Mouse (Mus musculus) regulatory T cell (primary cell): ENCODE results near the gene Cds1.

ENCODE experiments used
- in situ Hi-C: fragments of 300-600 bp; cut with MboI, MseI; formaldehyde crosslinking; loops from one replicate; pipeline ENCODE4 v1.15.1; 2025; ENCODE audit warnings: high pct_unique_total_duplicates

The Cds1 gene

DNA sequence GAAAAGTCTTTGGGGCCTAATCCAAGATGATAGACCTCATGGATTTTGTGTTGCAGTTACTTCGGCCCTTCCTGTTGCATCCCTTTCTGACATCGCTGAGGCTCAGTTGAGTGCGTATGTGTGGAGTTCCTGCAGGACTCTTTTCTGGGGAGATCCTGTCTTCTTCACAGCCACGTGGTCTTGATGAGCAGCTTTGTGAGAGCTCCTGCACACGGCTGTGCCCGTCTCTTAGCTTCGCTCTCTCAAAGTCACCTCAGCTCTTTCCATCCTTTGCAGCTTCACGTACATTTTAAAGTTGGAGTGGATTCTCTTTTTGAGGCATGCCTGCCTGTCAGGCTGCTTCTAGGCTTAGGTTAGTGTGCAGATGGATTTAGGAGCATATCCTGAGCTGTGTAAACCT lies 11.6 kb downstream of the Cds1 start:
- in situ Hi-C loops = no loop called here

DNA sequence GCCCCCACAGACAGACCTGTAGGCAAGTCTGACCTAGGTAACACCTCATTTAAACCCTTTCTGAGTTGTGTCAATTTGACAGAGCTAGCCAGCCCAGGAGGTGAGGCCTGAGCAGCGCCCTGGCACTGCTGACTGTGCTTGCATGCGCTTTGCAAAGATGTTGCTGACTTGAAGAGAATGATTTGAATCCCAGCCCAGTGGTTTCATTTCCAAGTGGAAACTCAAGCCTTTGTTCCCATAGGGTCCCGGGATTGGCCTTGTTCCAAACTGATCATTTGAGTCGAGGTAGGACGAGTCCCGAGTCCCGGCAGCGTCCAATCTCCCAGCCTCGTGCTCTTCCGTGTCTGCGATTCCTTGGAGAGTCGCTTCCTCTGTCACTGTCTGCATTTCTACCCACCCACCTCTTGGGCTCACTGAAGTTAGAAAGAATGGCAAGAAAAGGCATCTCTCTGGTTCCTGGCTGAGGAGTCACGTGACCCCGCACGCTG lies 14.5 kb downstream of the Cds1 start:
- in situ Hi-C loops = no loop called here

DNA sequence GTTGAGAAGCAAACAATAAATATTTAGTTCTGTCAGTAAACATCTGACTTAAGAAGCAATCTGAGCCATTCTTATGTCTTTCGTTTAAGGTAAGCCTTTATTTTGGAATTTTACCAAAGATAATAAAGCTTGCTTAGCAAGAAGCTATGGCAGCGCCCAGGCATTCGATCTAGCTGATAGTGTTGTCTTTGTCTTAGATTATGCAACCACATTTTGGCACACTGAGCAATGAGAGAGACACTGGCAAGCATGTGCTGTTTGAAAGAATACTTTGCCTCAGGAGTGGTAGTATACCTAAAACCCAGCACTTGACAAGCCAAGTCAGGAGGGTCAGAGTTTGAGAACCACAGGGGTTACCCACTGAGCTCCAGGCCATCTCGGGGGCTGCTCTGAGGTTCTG lies 16.0 kb downstream of the Cds1 start:
- in situ Hi-C loops = no loop called here

DNA sequence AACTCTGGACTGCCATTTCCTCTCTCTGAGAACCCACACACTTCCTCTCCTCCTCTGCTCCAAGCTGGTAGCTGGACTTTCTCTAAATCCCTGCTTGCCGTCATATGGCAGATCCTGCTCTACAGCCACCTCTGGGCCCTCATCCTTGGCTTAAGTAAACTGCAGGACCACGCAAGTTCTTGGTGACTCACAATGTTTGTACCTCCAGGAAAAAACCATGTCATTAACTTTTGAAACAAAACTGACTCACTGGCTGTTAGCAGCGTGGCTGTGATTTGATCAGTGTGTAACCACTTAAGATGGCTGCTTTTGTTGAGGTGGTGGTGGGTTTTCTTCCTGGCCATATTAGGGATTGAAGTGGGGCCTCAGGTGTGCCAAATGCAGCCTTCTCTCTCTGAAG lies 19.4 kb downstream of the Cds1 start:
- in situ Hi-C loops = no loop called here

DNA sequence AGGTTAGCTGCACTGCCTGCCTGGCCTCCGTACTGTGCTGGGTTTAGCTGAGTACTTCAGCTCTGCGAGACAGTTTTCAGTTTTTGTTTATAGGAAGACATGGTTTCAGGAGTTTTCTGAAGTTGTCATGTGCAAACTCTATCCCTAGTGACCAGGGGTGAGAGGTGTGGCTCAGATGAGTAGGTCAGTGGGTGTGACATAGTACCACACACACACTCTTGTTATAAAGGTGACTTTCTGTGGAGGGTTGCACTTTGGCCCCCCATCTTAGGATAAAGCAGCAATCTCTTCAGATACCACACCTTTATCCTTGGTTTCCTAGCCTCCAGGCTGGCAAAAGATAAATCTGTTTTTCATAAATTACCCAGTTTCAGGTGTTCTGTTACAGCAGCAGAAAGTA lies 19.9 kb downstream of the Cds1 start:
- in situ Hi-C loops = no loop called here

DNA sequence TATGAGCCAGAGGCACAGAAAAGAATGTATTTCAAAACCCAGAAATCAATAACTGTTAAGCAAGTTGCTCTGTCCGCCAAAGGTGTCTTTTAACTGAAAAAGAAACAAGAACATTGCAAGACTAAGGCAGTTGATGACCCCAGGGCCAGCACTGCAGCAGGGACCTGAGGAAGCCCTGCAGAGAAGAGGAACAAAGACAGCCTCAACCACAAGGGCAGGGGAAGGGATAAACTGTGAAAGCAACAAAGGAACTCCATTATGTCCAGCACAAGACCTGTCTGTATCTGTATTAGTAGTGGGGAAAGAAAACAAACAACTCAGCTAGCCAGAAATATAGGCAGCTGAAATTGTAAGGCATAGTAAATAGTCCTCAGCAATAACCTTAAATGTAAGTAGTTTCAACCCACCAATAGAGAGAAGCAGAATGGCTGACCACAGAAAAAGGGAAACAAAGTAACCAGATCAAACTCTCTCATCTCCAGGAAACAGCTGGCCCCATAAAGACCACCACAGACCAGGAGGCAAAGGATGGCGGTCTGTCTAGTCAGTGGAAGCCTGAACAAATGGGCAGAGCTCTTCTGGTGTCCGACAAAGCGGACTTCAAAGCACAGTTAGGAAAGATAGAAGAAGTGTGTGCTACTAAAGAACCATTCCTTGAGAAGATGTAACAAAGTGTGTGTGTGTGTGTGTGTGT lies 21.1 kb downstream of the Cds1 start:
- in situ Hi-C loops = no loop called here

DNA sequence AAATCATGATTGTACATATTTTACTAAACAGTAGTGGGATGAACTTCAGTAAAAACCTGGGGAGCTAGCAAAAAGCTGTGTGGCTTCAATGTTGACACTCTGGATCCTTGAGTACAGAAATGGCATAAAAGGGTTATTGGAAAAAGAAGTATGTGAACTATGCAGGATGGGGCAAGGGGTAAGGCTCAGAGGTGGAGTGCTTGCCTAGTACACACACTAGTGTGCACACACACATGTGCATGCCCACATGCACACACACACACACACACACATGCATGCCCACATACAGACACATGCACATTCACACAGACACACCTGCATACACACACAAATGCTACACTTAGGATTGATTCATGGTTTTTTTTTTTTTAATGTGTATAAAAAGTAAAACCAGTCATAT lies 24.8 kb downstream of the Cds1 start:
- in situ Hi-C loops = no loop called here

DNA sequence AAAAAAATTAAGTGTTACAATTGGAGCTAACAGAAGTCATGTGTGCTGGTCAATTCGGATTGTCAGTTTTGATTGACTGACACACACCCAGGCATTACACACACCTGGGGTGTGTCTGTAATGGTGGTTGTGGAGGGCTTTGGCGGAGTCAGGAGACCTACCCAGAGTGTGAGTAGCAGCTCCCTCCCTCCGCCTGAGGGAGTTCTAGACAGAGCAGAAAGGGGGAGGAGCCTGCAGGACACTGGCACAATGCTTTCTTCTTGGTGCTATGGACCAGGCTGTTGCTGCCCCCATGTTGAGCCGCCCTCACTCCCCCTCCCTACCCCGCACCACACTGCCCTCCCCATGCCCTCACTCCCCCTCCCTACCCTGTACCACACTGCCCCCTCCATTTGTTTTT lies 25.6 kb downstream of the Cds1 start:
- in situ Hi-C loops = no loop called here

DNA sequence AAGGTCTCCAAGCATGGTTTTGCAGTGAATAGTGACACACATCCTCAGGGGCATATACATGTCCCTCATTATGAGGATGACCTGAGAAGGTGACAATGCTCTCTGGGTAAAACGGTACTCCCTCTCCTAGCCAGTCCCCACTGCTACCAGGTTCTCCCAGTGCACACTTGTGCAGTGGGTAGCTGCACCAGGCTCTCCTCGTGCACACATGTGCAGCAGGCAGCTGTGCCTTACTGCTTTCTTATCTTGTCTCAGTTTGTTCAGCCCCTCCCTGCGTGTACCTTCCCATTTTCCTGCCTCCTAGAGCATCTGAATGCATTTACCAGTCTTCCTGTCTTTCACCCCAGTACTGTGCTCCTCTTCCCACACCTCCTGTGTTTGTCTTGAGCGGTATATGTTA lies 27.7 kb downstream of the Cds1 start:
- in situ Hi-C loops = no loop called here

DNA sequence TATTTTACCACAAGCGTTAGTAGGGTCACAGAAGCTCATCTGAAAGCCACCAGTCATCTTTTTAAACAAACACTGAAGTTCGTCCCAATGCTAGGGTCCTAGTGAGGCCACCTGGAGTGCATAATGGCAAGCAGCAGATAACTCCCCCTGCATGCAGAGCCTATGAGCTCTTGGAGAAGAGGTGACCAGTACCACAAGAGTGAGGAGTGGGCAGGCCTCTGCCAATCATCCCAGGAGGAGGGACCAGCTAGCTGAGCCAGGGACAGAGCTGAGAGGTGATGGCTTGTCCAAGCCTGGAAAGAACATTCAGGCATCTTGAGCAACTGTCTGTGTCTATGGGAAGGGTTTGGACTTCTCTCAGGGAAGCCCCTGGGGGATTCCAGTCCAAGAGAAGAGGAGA lies 37.0 kb downstream of the Cds1 start:
- in situ Hi-C loops = no loop called here

DNA sequence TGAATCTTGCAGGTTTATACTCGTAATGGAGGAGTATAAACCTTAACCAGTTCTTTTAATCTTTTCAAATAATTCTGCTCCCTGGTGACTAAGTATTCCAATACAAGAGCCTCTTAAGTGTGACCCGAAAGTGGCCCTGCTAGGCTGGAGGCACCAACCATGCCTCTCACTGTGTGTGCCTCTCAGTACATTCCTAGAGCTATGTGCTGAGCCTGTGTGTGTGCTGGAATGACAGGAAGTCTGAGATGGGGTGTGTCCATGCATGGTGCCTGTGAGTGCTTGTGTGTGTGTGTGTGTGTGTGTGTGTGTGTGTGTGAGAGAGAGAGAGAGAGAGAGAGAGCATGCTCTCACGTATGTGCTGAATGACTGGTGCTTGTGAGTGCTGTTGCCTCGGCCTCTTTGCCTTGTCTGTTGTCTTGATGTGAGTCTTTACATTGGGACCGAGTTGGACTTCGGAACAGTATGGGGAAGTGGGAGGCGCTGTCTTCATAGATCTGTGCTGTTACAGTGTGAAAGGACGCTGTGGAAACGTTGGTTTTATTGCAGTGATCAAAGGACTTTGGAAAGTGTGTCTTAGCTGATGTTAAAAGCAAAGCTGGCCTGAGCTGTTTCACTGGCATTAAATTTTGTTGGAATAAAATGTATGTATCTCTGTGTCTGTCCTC lies 37.6 kb downstream of the Cds1 start:
- in situ Hi-C loops = no loop called here

DNA sequence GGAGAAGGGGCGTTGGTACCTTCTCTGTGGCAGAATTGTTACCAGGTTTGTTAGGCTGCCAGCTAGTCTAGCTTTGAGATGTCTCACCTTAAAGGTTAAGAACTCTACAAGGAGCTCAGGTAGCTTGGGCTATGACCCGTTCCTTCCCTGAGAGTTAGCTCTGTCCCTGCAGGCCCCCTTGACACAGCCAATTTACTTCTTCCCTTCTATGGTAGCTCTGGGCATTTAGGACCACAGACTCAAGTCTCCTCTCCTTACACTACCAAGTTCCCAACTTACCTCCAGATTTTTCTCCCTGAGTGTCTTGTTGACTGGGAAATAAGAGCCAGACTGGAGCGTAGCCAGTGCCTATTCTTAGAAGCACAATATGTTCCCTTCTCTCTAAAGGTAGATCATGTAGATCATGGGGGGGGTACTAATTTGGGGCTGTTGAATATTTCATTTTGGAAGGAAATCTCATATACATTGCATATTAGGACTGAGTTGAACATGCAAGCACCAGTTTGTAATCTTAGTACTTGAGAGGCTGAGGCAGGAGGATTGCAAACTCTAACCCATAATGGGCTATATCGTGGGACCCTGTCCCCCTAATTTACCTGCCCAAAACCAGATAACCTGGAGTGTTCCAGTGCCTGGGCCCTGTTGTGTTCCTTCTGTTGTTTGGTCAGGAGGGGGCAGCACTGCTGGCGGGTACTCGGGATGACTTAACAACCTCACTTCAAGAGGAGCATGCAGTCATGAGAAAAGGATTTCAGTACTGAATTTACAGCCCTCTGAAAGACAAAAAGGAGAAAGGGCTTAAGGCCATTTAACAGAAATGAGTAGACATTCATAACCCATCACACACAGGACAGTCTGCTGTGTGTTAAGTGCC lies 46.6 kb downstream of the Cds1 start:
- in situ Hi-C loops = no loop called here

DNA sequence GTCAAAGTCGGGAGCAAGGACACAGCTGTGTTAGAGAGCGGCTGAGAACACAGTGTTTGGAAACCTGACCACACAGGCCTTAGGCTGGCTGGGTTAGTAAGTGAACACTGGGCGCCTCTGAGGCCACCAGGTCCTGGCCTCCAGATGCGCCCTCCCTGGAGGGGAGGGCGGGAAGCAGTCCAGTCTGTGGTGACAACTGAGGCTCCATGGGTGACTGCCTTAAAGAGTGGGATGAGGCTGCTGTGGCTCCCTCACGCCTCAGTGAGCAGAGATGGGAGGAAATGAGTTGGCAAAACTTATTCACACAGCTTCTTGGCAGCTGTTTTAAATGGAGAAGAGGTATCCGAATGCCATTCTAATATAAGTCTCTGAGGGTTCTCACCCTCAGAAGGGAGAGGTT lies 51.9 kb downstream of the Cds1 start:
- in situ Hi-C loops = no loop called here

DNA sequence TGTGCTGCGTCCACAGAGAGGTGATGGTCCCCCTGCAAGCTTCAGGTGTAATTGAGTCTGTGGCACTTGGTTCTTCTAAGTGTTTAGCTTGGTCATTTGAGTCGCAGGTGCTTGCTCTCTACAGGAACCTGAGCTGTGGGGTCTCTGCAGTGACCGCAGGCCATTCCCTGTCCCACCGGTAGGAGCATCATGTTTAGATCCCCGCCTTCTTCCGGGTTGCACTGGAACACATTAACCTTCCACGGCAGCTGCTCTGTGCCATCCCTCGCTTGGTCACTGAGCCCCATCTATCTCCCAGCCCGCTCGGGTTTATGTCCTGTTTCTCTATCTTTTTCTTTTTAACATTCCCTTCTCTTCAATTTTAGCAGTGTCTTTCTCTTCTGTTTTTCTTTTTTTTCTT lies 54.3 kb downstream of the Cds1 start:
- in situ Hi-C loops = no loop called here

DNA sequence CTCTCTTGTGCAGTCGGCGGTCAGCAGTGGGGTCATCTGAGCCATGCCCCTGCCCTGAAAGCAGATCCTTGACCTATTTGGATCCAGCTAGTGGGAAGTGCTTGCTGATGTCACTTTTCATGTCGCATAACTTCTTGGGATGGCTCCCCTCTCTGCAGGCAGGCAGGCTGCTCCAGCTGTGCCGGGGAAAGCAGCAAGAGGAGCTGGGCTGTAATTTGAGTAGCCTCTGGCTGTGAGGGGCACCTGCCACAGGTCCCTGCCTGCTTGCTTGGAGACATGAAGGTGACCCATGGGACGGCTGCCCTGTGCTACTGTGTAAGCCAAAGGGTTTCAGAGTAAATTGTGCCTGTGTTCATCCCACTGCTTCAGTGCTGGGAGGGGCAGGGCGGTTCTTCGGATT lies 54.9 kb downstream of the Cds1 start:
- in situ Hi-C loops = no loop called here

DNA sequence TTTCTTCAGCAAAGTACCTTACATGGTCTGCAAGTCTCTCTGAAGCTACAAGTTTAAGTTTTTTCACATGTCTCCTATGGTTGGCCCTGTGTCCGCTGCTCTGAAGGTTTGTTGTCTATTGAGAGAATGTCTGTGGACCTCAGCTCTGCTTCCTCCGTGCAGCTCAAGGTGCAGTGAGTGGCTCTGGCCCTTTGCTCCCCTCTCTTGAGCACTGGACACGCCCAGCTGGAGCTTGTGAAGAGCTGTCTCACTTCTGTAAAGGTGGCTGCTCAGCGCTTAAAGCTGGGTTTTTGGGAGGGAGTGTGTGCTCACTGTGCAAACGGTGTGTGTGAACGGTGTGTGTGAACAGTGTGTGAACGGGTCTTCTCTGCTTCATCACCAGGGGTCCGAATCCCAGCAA lies 56.1 kb downstream of the Cds1 start:
- in situ Hi-C loops = no loop called here

DNA sequence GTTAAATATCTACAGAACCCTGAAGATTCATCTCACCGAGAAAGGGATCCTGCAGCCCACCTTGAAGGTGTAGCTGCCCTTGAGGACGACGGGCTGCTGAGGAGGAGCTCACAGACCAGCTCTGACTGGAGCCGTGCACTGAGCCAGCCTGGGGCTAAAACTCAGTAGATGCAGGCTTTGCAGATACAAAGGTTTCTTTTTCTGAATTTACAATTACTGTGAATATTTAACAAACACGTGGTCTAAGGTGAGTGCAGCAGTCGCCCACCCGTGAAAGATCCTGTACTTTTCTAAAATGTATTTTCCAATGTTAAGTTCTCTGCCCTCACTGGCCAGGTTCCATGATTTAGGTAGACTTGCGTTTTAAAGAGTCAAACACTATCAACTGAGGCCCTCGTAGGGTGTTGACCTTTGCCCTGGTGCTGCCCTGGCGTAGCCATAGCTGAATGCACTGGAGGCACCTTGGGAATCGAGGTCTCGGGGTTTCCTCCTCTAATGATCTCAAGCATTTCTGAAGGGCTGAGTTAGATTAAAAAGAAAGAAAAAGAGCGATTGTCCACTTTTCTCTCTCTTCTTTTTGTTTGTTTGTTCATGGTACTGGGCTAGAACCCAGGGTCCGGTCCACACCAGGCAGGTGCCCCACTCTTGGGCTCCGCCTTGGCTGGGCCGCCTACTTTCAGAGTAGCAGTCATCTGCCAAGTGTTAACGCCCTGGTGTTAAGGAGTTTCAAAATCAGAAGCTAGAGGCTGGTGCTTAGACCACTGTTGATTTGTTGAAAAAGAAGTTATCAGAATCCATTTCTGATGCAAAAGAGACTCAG lies 56.8 kb downstream of the Cds1 start:
- in situ Hi-C loops = no loop called here

DNA sequence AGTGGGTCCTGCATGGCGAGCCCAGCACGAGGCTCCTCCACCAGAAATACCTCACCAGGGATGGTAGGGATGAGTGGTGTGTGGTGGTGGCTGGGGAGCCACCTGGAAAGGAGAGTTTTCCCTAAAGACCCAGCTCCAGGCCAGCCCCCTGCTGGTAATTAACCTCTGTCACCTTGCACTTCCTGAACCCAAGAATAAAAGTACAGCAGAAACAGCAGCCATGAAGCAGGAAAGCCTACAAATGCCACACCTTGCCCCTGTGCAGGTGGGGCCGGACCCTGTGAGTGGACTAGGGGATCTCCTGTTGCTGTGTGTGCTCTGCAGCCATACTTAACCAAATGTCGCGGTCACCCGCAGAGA lies 57.4 kb downstream of the Cds1 start:
- in situ Hi-C loops = no loop called here

DNA sequence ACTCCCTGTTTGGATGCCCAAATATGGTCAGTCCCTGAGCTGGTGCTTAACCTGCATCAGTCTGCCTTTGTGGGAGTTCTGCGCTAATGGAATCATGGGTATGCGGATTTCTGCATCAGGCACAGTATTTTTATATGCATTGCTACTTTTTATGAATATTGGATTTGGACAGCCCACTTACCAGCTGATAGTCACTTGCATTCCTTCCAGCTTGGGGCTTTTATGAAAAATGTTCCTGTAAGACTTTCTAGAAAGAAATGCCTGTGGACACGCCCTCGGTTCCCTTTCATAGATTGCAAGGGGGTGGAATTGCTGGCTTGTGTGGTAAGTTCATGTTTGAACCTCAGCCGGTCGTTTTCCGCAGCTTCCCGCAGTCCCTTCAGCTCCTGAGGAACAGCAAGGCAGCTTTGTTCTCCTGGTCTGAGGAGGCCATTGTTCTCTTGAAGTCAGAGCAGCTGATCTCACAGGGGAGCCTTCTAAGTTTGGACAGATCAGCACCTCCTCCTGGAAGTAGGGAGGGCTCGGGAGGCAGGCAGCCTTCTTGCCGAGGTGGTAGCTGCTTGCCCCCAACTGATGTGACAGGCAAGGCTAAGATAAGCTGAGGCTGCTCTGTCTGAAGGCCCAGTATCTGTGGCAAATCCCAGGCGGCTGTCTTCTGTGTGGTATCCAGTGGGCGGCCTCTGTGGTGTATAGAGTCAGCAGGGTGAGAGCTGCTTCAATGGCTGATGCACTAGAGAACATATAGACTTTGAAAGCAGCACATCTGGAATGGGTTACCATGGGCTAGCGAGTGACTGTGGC lies 60.4 kb downstream of the Cds1 start:
- in situ Hi-C loops = no loop called here

DNA sequence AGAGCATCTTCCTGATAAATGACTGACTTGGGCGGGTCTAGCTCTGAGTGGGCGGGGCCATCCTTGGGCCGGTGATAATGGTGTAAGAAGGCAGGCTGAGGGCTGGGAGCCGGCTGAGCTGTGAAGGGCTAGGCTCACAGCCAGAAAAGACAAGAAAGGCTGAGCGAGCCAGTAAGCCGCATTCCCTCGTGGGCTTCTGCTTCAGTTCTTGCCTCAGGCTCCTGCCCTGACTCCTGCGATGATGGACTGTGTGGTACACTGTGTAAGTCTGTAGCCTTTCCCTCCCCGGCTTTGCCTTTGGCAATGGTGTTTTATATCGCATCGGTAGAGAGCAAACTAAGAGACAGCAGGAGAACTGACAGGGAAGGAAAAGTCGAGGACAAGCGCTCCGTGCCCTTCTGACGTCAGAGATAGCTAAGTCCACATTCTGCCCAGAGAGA lies 61.6 kb downstream of the Cds1 start:
- in situ Hi-C loops = no loop called here

DNA sequence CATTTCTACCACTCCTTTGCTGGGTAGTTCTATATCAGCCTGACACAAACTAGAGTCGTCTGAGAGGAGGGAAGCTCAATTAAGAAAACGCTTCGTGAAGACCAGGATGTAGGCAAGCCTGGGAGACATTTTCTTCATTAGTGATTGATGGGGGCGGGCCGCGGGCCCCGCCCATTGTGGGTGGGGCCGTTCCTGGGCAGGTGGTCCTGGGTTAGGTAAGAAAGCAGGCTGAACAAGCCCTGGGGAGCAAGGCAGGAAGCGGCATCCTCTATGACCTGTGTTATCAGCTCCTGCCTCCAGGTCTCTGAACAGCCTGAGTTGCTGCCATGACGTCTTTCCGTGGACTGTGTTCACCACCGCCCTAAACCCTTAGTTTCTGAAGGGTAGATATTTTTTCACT lies 62.5 kb downstream of the Cds1 start:
- in situ Hi-C loops = no loop called here
